Mouse (Mus musculus) cerebellum, adult 9-11 months (tissue): ENCODE results near the gene Ntn1.

Experiments
- DNase-seq: peaks from one replicate; pipeline ENCODE4 v3.0.0; 2022

The Ntn1 gene

GRCm38 (mm10) chr11:68330398-68331116 is 70.1 kb downstream of the Ntn1 start:
- peak; percentile 49 for DNase-seq

- no peak for DNase-seq
Measured at GRCm38 (mm10) chr11:68324863-68325262, 75.8 kb downstream of the Ntn1 start.

GRCm38 (mm10) chr11:68321417-68321816 is 79.2 kb downstream of the Ntn1 start:
- DNase-seq, result no peak

DNA sequence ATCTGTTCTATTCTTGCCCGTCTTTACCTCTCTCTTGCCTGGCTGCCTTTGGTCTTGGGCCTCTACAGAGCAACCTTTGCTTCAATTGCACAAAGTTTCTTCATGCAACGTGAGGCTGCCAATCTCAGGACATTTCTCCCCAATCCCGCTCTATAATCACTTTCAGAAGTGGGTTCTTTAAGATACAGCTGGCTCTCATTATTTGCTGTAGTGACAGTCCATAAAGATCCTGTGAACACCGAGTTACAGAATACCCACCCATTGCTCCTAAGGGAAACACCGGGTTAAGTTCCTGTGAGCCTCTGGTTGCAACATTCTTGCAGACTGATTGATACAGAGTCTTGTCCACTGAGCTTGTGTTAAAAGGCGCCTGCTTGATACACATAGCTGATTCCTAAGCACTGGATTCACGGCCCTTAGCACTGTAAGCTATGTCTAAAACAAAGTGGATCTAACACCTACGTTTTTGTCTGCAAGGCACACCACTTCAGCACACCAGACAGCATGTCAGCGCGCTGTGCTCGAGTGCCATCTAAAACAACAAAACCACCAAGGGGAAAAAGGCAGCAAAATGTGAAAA is 85.0 kb downstream of the Ntn1 start:
- DNase-seq, result no peak

- DNase-seq, result no peak
Measured at GRCm38 (mm10) chr11:68313861-68314260, 86.8 kb downstream of the Ntn1 start.

DNA sequence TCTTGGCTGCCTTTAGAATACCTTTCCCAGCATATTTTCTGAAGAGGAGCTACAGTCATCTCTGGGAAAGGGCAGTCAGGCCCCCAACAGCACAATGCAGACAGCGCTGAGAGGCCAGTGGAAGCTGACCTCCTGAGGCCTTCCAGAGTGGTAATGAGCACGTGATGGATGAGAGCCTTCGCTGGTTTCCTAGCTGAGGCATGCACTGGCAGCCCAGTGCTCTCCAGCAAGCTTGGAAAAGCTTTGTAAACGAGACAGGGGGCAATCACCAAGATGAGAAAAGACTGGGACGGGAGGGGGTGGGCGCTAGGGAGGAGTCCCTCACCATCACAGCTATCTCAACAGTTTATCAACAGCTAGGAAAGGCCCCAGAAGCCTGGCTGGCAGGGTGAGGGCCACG is 87.6 kb downstream of the Ntn1 start:
- no peak for DNase-seq

DNA sequence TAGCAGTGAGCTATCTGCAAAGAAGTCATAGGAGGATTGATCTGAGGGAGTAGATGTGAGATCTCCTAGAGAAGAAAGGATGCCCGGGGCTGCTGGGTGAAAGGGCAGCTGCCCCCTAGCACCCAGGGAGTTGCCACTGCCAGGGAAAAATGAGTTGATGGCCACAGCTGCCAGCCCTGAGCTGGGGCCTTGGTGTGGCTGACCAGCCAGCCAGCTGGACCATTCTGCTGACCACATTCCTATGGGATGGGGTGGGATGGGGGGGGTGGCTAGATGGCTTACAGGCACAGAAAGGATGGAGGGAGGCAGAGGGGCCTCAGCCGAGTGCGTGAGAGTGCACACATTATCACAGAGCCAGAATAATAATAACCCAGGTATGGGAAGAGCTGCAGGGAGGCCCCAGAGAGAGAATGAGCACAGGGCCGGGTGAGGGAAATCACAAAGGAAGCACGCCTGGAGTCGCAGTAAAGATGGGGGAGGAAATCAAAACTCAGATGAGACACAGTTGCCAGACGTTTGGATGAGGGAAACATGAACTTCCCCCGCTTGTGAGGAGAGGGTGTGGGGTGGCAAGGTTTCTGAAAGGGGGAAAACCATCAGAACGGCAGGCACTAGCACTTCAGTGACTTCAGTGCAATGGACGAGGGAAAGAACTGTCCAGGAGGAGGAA is 91.6 kb downstream of the Ntn1 start:
- DNase-seq, result no peak

DNA sequence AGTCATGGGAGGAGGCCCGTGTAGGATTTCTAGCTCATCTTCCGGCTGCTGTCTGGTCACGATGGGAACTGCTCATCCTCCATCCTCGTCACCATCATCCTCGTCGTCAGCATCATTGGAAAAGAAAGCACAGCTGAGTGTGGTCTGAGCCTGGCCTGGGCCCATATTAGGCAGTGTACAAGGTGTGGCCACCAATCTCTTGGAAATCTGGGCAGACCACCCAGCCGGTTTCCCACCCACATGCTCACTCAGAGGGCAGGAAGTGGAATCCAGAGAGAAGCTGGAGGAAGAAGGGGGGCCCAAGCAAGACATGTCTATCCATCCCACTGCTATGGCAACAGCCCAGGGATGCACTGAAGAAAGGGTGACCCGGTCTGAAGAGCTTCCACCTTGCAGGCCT is 94.6 kb downstream of the Ntn1 start:
- DNase-seq, result no peak

DNA sequence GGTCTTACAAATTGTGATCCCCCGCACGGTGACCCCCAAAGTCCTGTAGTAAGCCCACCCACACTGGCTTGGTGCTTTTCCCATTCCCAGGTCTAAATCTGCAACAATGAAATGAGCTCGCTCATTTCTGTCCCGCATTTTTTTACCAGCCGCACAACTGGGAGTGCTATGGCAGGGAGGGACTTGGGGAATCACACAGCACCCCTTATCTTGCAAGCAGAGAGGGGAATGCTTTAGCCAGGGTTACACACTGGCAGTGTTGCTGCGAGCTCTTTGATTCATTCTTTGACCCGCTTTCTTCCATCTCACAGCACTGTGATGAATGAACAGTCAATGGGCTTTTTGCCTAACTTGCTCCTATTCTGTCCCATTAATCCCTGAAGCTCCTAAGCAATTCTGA is 98.3 kb downstream of the Ntn1 start:
- no peak for DNase-seq

- DNase-seq, result no peak
Measured at GRCm38 (mm10) chr11:68301660-68302059, 99.0 kb downstream of the Ntn1 start.

- no peak for DNase-seq
Measured at GRCm38 (mm10) chr11:68295474-68295873, 105.1 kb downstream of the Ntn1 start.

- no peak for DNase-seq
Measured at GRCm38 (mm10) chr11:68290631-68291030, 110.0 kb downstream of the Ntn1 start.

- DNase-seq, result no peak
Measured at GRCm38 (mm10) chr11:68287331-68287730, 113.3 kb downstream of the Ntn1 start.

DNA sequence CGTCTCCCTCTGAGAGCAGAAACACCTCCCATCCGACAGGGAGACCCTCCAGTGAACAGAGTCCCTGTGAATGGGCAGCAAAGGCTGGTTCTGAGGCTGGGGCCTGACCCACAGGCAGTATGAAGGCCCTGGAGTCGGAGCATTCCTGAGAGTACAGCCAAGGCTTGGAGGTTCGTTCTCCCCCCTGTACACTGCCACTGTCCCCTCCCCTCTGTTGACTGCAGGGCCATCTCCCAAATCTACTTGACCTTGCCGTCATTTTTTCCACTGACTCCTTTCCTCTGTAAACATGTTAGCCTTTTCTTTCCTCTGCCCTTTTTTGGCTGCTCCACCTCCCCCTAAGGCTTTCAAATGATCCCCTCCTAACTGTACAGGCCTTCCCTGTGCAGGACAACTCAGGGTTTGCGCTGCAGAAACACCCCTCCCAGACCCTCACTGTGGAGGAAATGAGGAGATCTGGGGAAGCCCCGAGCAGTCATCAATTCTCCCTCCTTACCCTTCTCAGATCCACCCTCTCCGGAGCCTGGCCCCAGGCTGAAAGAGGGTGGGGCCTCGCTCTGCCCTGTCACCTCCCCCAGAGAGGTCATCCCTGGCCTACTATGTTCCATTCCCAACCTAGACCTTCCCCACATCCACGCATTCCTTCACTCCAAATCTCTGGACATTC is 114.3 kb downstream of the Ntn1 start:
- DNase-seq, result no peak

- no peak for DNase-seq
Measured at GRCm38 (mm10) chr11:68285754-68286141, 114.9 kb downstream of the Ntn1 start.

DNA sequence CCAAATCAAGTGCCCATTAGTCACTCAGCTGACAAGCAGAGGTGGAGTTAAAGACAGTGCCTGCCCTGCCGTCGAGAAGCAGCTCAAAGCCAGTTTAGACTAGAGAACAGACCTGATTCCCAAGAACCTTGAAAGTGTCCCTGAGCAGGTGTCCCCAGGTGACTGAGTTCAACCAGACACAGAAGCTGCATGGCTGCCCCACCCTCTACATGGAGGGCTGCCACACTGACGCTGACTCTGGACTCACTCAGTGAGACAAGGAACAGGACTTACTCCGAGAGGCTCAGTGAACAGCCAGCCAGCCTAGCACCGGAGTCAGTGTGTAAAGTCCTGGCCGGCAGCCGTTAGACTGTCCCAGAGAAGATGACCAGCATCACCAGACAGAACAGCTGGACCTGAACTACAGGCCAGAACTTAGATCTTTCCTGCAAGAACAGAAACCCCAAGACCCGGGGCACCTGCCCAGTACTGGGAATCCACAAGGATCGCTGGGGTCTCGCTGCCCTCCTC is 120.6 kb downstream of the Ntn1 start:
- no peak for DNase-seq

- no peak for DNase-seq
Measured at GRCm38 (mm10) chr11:68276945-68277344, 123.7 kb downstream of the Ntn1 start.

DNA sequence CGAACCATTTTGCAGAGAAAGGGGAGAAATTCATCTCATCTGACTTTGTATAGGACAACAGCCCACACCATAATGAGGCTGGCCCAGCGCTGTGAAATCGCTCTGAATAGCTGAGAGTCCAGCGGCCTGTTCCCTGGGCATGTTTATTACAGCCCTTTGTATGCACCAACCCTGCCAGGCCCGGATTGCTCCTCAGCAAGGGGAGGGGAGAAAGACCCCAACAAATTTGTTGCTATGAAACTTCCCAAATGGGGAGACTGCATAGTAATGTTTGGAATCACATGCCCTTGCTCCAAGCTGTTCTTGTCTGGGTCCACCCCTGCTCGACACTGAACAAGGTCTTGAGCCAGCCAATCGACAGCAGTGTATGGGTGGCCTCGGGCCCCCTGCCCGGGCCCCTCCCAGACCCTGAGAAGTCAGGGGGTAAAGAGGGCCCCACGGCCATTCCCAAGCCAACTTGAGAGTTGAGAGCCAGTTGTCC is 126.3 kb downstream of the Ntn1 start:
- no peak for DNase-seq

DNA sequence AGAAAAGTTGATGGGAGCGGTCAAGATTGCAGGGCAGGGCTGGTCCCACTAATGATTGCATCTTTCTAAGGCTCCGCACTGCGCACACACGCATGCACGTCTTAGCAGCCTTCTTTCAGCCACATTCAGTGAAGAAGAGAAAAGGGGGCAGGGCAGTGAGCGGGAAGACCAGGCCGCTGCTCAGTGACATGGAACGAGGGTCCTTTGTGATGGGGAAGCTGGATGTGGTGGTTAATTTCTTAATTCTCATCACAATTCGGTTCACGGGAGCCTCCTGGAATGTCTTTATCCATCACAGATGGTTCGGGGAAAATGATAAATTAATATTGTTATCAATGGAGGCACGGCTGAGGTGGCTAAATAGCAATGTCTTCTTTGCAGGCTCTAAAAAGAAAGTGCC is 126.8 kb downstream of the Ntn1 start:
- DNase-seq, result no peak

DNA sequence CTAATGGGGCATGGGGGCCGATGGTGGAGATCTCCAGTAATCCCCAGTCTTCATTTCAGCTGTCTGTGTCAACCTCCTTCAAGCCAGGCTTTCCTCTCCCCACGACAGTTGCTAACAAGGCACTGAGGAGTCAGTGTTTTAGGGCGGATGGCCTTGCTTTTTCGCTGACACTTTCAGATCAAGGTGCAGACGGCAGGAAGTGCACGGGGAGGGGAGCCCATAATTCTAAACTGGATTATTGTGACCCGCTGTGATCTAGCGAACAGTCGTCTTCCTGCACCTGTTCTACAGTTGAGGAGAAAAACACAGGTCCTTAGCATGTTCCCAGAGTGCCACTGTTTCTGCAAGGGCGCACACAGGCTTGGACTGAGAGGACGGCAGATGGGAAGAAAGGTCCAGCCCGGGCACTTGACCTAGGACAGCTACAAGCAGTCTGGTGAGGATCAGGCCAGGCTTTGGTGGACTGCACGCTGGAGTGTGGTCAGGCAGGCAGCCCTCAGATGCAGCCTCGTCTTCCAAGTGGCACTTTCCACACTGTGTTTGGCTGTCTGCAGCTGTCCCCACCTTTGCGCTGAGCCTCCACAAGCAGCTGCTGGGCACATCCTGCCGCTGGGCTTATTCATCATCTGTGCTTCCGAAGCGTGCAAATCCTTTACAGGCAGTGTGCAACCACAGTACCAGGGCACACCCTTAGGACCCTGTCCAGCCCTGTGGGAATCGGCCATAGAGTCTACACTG is 129.7 kb downstream of the Ntn1 start:
- no peak for DNase-seq

- DNase-seq, result no peak
Measured at GRCm38 (mm10) chr11:68264276-68264675, 136.3 kb downstream of the Ntn1 start.

- DNase-seq, result no peak
Measured at GRCm38 (mm10) chr11:68263100-68263499, 137.5 kb downstream of the Ntn1 start.
